Mouse (Mus musculus) neural tube, embryonic 12.5 days (tissue): ENCODE measurements around the gene Dhx40. TPM values are rescaled to one million over a fixed set of nuclear protein-coding genes. Genes with fewer than 3 reads are reported as not detected.
"Not testable (repeated sequence)": the region's sequence is repeated elsewhere in the genome, so short reads cannot be mapped to it uniquely, and the experiment has no call there.

Experiments
- ATAC-seq: fragments of 200-750 bp; cut with Nextera tagmentation; 2 replicates; pipeline ENCODE4 v1.8.0; 2017; ENCODE audit warnings: low read depth, mild to moderate bottlenecking, moderate TSS enrichment, moderate library complexity; ENCODE audit not compliant: low FRiP score
- H3K27ac ChIP-seq: fragments of 300-500 bp; sonication (generic); 2 replicates; pipeline ENCODE4 v1.5.1; 2016
- H3K27me3 ChIP-seq: fragments of 300-500 bp; sonication (generic); replicated peaks from 2 replicates; pipeline ENCODE4 v1.6.1; 2016; ENCODE audit warnings: mild to moderate bottlenecking
- H3K36me3 ChIP-seq: fragments of 300-500 bp; sonication (generic); 2 replicates; pipeline ENCODE4 v1.6.1; 2016; ENCODE audit warnings: mild to moderate bottlenecking
- H3K4me1 ChIP-seq: fragments of 300-500 bp; sonication (generic); 2 replicates; pipeline ENCODE4 v1.6.1; 2016
- H3K4me2 ChIP-seq: fragments of 300-500 bp; sonication (generic); replicated peaks from 2 replicates; pipeline ENCODE4 v1.6.1; 2016; ENCODE audit warnings: mild to moderate bottlenecking
- H3K4me3 ChIP-seq: fragments of 300-500 bp; sonication (generic); 2 replicates; pipeline ENCODE4 v1.5.1; 2016
- H3K9ac ChIP-seq: fragments of 300-500 bp; sonication (generic); 2 replicates; pipeline ENCODE4 v1.6.1; 2016; ENCODE audit warnings: mild to moderate bottlenecking
- H3K9me3 ChIP-seq: fragments of 300-500 bp; sonication (generic); 2 replicates; pipeline ENCODE4 v1.6.1; 2016; ENCODE audit warnings: mild to moderate bottlenecking
- WGBS: fragments of 180-500 bp; shearing (Covaris S2); methylation state at CpG from one replicate; pipeline ENCODE4 v1.1.7; 2016; 5-methylcytosine and 5-hydroxymethylcytosine counted together
- polyA plus RNA-seq: library from polyadenylated mRNA; unstranded; fragments of >200 nt; fragmentation: Nextera tagmentation; extraction: Ambion mirVana; gene quantifications from 2 replicates; pipeline ENCODE4 v1.2.1, GENCODE M21; 2016

The Dhx40 gene
- polyA plus RNA-seq, 1 experiment from 2014 or later = 35.5 TPM

- no peak overlapping the region for H3K9ac ChIP-seq
- no peaks in the 10 kb centered on the region for H3K4me1 ChIP-seq
- no peak overlapping the region for H3K27ac ChIP-seq
- 0 out of 2 replicates have a peak, but pooled peaks cover 7% of the 10 kb centered on the region for H3K36me3 ChIP-seq
- 95% methylated on average over 1 of the region's 1 CpGs for WGBS
- no peak overlapping the region for H3K4me3 ChIP-seq
- no peaks in the 10 kb centered on the region for H3K27me3 ChIP-seq
- no peaks in the 10 kb centered on the region for H3K9me3 ChIP-seq
- no peak overlapping the region for H3K4me2 ChIP-seq
- ATAC-seq = no peak
Observed at GRCm38 (mm10) chr11:86738956-86739355, 68.6 kb downstream of the Dhx40 start.

GRCm38 (mm10) chr11:86738308-86738707 lies 69.2 kb downstream of the Dhx40 start:
- H3K27ac ChIP-seq, H3K27me3 ChIP-seq, H3K4me3 ChIP-seq, H3K4me2 ChIP-seq, H3K9me3 ChIP-seq, H3K4me1 ChIP-seq, H3K36me3 ChIP-seq, ATAC-seq, H3K9ac ChIP-seq: not testable (repeated sequence)
- 97% methylated on average over 1 of the region's 1 CpGs for WGBS

DNA sequence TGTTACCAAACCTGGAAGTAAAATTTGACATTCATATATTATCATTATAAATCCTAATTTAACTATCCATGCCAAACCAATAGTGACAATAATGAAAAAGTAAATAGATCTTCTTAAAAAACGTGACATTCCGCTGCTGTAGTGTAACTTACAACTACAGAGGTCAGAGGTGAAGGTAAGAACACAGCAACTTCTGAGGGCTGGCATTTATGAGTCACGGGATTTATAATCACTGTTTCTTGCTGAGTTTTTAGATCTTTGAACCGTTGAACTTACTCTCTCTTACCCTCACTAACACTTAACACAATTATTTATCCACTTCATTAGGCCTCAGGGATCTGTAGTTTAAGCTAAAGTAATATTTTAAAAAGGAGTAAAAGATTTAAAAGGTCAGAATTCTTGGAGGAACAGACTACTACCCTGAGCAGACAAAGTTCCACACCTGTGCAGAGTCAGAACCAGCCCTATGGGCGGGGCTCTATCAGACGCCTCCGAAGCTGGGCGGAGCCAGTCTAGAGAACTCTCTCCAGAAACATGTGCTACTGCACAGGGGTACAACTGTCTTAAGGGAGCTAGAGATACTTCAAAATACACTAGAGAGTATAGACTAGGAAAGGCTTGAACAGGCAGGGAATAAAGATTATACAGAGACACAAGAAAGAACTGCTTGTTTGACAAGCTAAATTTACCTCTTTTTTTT lies 70.1 kb downstream of the Dhx40 start:
- Histone ChIP-seq H3K9ac (no peak overlapping the region), H3K27me3 (no peaks in the 10 kb centered on the region), H3K4me1 (no peaks in the 10 kb centered on the region), H3K4me2 (no peak overlapping the region), H3K4me3 (no peak overlapping the region), H3K36me3 (peaks cover 9% of the 10 kb centered on the region; the same call in 1 of the 2 replicates), H3K9me3 (no peaks in the 10 kb centered on the region), H3K27ac (no peak overlapping the region)
- 84% methylated on average over 8 of the region's 8 CpGs for WGBS
- no peak for ATAC-seq

GRCm38 (mm10) chr11:86734993-86735392 lies 72.6 kb downstream of the Dhx40 start:
- Histone ChIP-seq H3K4me3 (no peak overlapping the region), H3K9ac (no peak overlapping the region), H3K27me3 (no peaks in the 10 kb centered on the region), H3K27ac (no peak overlapping the region), H3K4me1 (no peaks in the 10 kb centered on the region), H3K9me3 (no peaks in the 10 kb centered on the region), H3K4me2 (no peak overlapping the region), H3K36me3 (peaks cover 27% of the 10 kb centered on the region)
- WGBS = 95% methylated on average over 4 of the region's 4 CpGs
- no peak for ATAC-seq

GRCm38 (mm10) chr11:86734241-86734939 lies 73.2 kb downstream of the Dhx40 start:
- H3K36me3 ChIP-seq = peaks cover 30% of the 10 kb centered on the region
- no peaks in the 10 kb centered on the region for H3K27me3 ChIP-seq
- no peak overlapping the region for H3K27ac ChIP-seq
- H3K4me1 ChIP-seq = no peaks in the 10 kb centered on the region
- H3K9ac ChIP-seq = no peak overlapping the region
- H3K9me3 ChIP-seq = no peaks in the 10 kb centered on the region
- H3K4me3 ChIP-seq = no peak overlapping the region
- WGBS = 85% methylated on average over 10 of the region's 10 CpGs
- no peak for ATAC-seq
- no peak overlapping the region for H3K4me2 ChIP-seq

- no peak overlapping the region for H3K9ac ChIP-seq
- H3K9me3 ChIP-seq = no peaks in the 10 kb centered on the region
- no peak overlapping the region for H3K27ac ChIP-seq
- no peaks in the 10 kb centered on the region for H3K27me3 ChIP-seq
- H3K36me3 ChIP-seq = peaks cover 40% of the 10 kb centered on the region
- H3K4me2 ChIP-seq = no peak overlapping the region
- ATAC-seq = no peak
- no peaks in the 10 kb centered on the region for H3K4me1 ChIP-seq
- no peak overlapping the region for H3K4me3 ChIP-seq
- WGBS = 93% methylated on average over 2 of the region's 2 CpGs
Observed at GRCm38 (mm10) chr11:86731443-86731842, 76.1 kb downstream of the Dhx40 start.

DNA sequence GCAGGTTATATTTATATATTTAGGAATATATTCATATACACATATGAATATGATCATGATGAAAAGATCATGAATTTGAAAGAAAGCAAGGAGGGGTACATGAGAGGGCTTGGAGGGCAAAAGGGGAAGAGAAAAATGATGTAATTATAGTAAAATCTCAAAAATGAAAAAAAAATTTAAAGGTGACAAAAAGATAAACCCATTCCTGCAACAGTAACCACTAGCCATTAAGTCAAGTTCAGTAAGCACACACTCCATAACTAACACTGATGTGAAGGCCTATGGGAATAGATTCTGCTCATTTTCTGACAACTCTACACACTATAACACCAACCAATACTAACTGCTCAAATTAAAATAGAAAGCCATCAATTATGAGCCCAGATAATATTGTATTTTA lies 81.9 kb downstream of the Dhx40 start:
- Histone ChIP-seq H3K27me3 (no peaks in the 10 kb centered on the region), H3K27ac (no peak overlapping the region), H3K36me3 (peaks cover 42% of the 10 kb centered on the region), H3K4me2 (no peak overlapping the region), H3K4me1 (no peaks in the 10 kb centered on the region), H3K9me3 (no peaks in the 10 kb centered on the region), H3K9ac (no peak overlapping the region), H3K4me3 (no peak overlapping the region)
- no peak for ATAC-seq

- H3K9ac ChIP-seq = no peak overlapping the region
- no peak overlapping the region for H3K4me2 ChIP-seq
- no peak for ATAC-seq
- 94% methylated on average over 7 of the region's 7 CpGs for WGBS
- no peaks in the 10 kb centered on the region for H3K9me3 ChIP-seq
- H3K27me3 ChIP-seq = no peaks in the 10 kb centered on the region
- H3K4me3 ChIP-seq = no peak overlapping the region
- H3K36me3 ChIP-seq = peaks cover 45% of the 10 kb centered on the region
- no peak overlapping the region for H3K27ac ChIP-seq
- no peaks in the 10 kb centered on the region for H3K4me1 ChIP-seq
Observed at GRCm38 (mm10) chr11:86724982-86725381, 82.6 kb downstream of the Dhx40 start.

- H3K9me3 ChIP-seq = no peaks in the 10 kb centered on the region
- H3K9ac ChIP-seq = no peak overlapping the region
- H3K36me3 ChIP-seq = peaks cover 48% of the 10 kb centered on the region
- ATAC-seq = no peak
- no peak overlapping the region for H3K4me3 ChIP-seq
- H3K27ac ChIP-seq = no peak overlapping the region
- no peak overlapping the region for H3K4me2 ChIP-seq
- no peaks in the 10 kb centered on the region for H3K4me1 ChIP-seq
- no peaks in the 10 kb centered on the region for H3K27me3 ChIP-seq
- 95% methylated on average over 3 of the region's 3 CpGs for WGBS
Observed at GRCm38 (mm10) chr11:86724004-86724403, 83.5 kb downstream of the Dhx40 start.

GRCm38 (mm10) chr11:86719390-86719789 lies 88.2 kb downstream of the Dhx40 start:
- Histone ChIP-seq H3K4me2 (no peak overlapping the region), H3K36me3 (peaks cover 60% of the 10 kb centered on the region), H3K9ac (no peak overlapping the region), H3K27ac (no peak overlapping the region), H3K4me1 (no peaks in the 10 kb centered on the region), H3K9me3 (no peaks in the 10 kb centered on the region), H3K27me3 (no peaks in the 10 kb centered on the region), H3K4me3 (no peak overlapping the region)
- ATAC-seq = no peak
- 94% methylated on average over 8 of the region's 8 CpGs for WGBS
